Mouse (Mus musculus): ENCODE measurements around the gene Oosp2. TPM values are rescaled to one million over a fixed set of nuclear protein-coding genes. Genes with fewer than 3 reads are reported as not detected.

The Oosp2 gene
- polyA plus RNA-seq (2017; shearing (Covaris generic)): not detected

GRCm38 (mm10) chr19:11660459-11660858, at the start of gene Oosp2:
Oosp2 (minus strand) TSS chr19:11660559.

DNA sequence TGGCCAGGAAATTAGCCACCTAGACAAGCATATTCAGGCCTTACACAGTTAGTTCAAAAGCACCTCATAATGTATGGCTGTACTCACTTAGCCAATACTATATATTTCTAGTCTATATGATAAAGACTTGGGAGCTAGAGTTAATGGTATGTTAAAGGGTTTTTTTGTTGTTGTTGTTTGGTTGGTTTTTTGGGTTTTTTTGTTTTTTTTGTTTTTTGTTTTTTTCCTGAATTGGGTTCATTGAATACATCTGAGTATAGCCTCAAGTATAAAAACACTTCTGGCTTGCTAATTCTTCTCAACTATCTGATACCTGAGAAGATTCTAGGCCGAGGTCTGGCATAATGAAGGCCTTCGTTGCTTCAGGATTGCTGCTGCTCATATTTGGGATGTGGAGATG, 36.4 kb upstream of the Oosp2 start, which contains the start of gene Oosp3:
Oosp3 (plus strand) TSS at position 301 of the 400 bp plus-strand sequence.

GRCm38 (mm10) chr19:11690839-11691238, 30.5 kb upstream of the Oosp2 start, which contains the start of gene Oosp1:
Oosp1 (minus strand) TSS chr19:11691150.

DNA sequence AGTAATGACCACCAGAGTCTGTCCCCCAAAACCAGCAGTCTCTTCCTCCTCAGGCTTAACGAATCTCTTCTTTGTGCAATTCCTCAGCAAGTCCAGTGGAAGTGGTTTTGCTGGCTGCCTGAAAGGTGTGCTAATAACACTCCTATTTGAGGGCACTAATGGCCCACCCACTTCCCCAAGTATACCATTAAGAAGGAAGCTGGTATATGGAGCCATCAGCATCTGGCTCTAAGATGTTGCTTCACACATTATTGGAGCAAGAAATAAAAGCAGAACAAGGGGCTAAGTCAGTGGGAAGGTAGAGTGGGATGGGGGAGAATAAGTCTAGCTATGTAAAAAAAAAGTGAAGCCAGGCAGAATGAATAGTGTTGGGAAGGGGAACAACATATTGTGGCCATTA, 19.6 kb downstream of the Oosp2 start, which contains the start of gene Ms4a3:
Ms4a3 (minus strand) TSS at position 120 of the 400 bp plus-strand sequence.

DNA sequence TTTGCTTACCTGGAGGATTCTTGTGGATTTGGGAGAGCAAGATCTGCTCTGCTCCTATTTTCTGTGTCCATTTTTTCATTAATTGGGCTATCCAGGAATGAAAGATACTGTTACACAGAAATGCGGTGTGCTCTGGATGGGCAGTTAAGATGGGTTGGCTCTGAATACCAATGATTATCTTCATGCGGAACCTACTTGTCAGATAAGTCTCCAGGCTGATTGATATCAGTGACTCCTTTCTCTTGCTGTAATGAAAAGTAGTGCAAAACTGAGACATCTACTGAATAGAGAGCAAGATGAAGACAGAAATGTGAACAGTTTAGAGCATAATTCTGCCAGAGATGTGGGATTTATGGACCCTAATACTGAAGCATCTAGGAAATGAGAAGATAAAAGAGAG, 36.8 kb downstream of the Oosp2 start, which contains the start of gene Ms4a2:
Ms4a2 (minus strand) TSS at position 169 of the 400 bp plus-strand sequence.

DNA sequence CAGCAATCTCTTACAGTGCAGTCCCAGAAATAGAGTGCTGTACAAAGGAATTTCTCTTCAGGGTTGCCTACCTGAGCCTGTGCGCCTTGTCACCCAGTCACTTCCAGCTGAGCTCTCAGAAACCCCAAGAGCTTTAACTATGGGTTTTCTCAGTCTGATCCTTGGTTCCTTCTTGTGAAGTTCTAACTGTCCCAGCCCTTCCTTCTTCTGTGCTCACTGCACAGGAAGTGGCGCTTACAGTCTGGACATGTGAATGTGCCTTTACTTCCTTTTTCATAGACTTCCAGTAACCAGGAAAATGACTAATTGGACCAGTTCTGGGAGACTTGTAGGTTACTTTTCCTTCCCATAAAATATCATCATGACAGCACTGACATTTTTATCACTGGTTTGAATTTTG, 55.8 kb downstream of the Oosp2 start, which contains the start of gene Ms4a6d:
Ms4a6d (minus strand) TSS at position 247 of the 400 bp plus-strand sequence.

Other genes starting within 250 kb of the Oosp2 start
- 3,373 TPM for gene Ms4a4b, start 217.0 kb downstream of the Oosp2 start, polyA plus RNA-seq (2017; shearing (Covaris generic))
- gene Ms4a6c, start 191.2 kb downstream of the Oosp2 start, polyA plus RNA-seq (2017; shearing (Covaris generic)): 18.7 TPM
- 313 TPM for gene Gm8369, start 174.6 kb downstream of the Oosp2 start, polyA plus RNA-seq (2017; shearing (Covaris generic))
- gene Ms4a6b, start 144.0 kb downstream of the Oosp2 start, polyA plus RNA-seq (2017; shearing (Covaris generic)): 1,060 TPM
- 4.3 TPM for gene Ms4a4d, start 123.8 kb downstream of the Oosp2 start, polyA plus RNA-seq (2017; shearing (Covaris generic))
- gene Ms4a6d, start 55.7 kb downstream of the Oosp2 start, polyA plus RNA-seq (2017; shearing (Covaris generic)): 10.7 TPM
- not detected for gene Ms4a2, start 36.8 kb downstream of the Oosp2 start, polyA plus RNA-seq (2017; shearing (Covaris generic))
- gene Ms4a3, start 19.7 kb downstream of the Oosp2 start, polyA plus RNA-seq (2017; shearing (Covaris generic)): not detected
- gene Oosp1, start 30.6 kb upstream of the Oosp2 start, polyA plus RNA-seq (2017; shearing (Covaris generic)): not detected
- not detected for gene Oosp3, start 36.5 kb upstream of the Oosp2 start, polyA plus RNA-seq (2017; shearing (Covaris generic))
- not detected for gene Gif, start 87.0 kb upstream of the Oosp2 start, polyA plus RNA-seq (2017; shearing (Covaris generic))
- 49.4 TPM for gene Mrpl16, start 109.8 kb upstream of the Oosp2 start, polyA plus RNA-seq (2017; shearing (Covaris generic))
- gene Stx3, start 158.8 kb upstream of the Oosp2 start, polyA plus RNA-seq (2017; shearing (Covaris generic)): 2.6 TPM
- not detected for gene Olfr1417, start 178.7 kb upstream of the Oosp2 start, polyA plus RNA-seq (2017; shearing (Covaris generic))
- not detected for gene Olfr1418, start 200.5 kb upstream of the Oosp2 start, polyA plus RNA-seq (2017; shearing (Covaris generic))
- gene Olfr1419, start 214.5 kb upstream of the Oosp2 start, polyA plus RNA-seq (2017; shearing (Covaris generic)): not detected
- 0.17 TPM for gene Olfr1420, start 226.0 kb upstream of the Oosp2 start, polyA plus RNA-seq (2017; shearing (Covaris generic))

All from inflammation-experienced regulatory T-cells, adult 16 weeks (primary cell).